Mouse (Mus musculus) cerebellum, adult 9-10 months (tissue): ENCODE results near the gene Gm30191.
A peak's percentile ranks its signal among the peaks of the same experiment; 100 is the strongest.

Source experiments
- DNase-seq: peaks from one replicate; pipeline ENCODE4 v3.0.0; 2022

The Gm30191 gene

GRCm38 (mm10) chr4:134246719-134247258 is at the start of gene Gm30191:
TSS of gene Gm30191 (plus strand) at chr4:134246935.
- DNase-seq, result peak; percentile 26

- no peak for DNase-seq
Measured at GRCm38 (mm10) chr4:134199371-134199770, 47.4 kb upstream of the Gm30191 start.

- DNase-seq, result no peak
Measured at GRCm38 (mm10) chr4:134202904-134203303, 43.8 kb upstream of the Gm30191 start, which contains the start of gene Gm7534. TSS of gene Gm7534 (minus strand) at chr4:134203004.

- DNase-seq, result no peak
Measured at GRCm38 (mm10) chr4:134203340-134203896, 43.3 kb upstream of the Gm30191 start.

GRCm38 (mm10) chr4:134206488-134207053 is 40.2 kb upstream of the Gm30191 start:
- no peak for DNase-seq

DNA sequence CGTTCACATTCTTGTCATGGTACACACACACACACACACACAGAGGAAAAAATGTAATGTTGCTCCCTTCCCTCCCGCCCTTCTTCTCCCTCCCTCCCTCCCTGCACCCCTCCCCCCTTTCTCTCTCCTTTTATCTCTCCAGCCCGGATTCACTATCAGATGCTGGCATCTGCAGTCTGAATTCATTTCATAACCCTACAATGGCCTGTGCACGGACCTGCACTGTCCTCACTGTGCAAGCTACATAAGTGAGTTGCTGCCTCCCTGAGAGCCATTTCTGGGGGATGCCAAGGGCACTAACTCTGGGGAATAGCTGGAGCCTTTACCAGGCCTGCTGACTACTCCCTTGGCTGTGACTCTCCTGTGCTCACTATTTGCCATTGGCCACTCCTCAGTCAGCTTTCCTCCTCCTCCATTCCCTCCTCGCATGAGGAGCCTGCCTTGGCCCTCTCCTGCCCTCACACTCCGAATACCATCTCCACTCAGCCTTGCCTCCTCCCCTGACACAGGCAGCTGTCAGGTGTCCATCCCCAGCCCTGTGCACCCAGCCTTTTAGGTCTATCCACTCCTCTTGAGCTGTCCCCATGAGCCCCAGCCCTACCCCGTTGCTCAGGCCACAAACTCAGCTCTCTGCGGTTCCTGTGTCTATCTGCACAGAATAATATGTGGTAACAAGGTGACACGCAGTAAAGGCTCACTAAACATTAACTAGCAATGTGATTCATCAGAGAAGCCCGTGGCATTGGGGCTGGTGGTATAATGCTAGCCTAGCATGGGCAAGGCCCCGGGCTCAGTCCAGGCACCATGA is 23.7 kb upstream of the Gm30191 start:
- DNase-seq, result no peak

DNA sequence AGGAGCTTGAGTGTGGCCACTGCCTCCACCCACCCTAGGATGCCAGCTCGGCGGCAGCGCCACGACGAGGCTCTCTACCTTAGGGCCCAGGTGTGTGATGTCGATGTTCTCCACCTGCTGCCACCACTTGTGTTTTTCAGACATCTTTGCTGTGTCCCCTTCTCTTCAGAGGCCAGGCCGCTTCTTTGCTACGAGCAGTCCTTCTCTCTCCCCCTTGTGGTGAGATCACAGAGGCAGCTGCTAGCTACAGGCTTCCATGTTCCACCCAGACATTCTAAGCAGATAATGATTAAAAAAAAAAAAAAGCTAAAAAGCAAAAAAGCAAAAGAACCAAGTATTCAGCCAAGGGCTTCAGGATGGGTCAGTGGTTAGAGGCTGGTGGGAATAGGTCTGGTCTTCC is 19.5 kb upstream of the Gm30191 start, which contains the start of gene Catsper4:
Gene Catsper4, minus strand, starts transcription at position 190 of the 400 bp plus-strand sequence.
- no peak for DNase-seq

DNA sequence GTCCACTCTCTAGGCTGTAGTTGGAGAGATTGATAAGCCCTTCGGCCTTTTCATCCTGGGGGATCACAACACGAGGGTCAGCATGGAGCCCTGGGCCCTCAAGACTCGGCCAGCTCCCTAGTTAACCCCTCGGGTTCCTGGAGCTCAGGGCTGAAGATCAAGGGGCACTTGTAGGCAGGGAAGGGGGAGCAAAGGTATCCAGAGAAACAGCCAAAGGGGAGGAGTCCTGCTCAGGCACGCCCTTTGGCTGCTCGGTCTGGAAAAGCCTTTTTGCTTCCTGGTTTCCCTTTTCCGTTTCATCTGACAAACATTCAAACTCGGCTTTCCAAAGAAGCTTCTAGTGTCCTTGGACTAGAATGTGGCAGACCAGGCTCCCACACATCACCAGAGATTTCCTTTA is 16.3 kb upstream of the Gm30191 start:
- DNase-seq, result no peak

- DNase-seq, result no peak
Measured at GRCm38 (mm10) chr4:134234876-134235275, 11.9 kb upstream of the Gm30191 start.

- peak; percentile 14 for DNase-seq
Measured at GRCm38 (mm10) chr4:134237582-134238278, 9.0 kb upstream of the Gm30191 start.

DNA sequence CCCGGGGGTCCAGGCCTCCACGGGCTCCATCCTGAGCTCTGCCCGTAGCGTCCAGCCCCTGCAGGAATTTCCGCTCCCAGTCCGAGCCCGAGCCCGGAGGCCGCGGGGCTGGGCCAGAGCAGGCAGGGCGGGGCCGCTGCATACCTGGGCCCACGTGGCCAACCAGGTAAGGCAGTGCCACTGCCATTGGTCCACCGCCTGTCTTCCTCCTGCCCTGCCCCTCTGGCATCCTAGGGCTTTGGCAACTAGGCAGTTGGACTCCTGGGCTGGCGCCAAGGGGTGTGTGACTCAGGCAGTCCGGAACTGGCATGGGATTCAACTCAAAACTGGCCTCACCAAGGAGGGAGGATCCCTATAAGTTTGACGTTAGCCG is 8.5 kb upstream of the Gm30191 start, which contains the start of gene Cnksr1:
Gene Cnksr1, minus strand, starts transcription at position 121 of the 373 bp plus-strand sequence.
- peak; percentile 68 for DNase-seq

DNA sequence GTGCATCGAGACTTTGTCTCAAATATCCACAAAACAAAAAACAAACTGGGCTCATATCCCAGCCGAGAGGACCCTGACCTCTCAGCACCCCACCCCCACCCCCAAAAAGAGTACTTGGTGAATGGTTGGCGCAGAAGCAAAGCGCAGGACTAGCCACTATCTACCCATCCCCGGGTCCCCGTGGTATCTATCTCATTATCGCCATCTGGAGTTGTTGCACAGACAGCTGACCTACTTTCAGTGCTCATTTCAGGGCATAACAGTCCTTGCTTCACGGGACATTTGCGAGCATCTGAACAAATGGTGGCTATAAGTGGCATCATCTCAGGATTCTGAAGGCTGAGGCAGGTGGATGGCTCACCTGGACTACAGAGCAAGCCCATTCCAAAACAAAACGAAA is 8.0 kb upstream of the Gm30191 start:
- DNase-seq, result peak; percentile 36

GRCm38 (mm10) chr4:134243516-134244250 is 3.1 kb upstream of the Gm30191 start, which contains the start of gene E130218I03Rik:
TSS of gene E130218I03Rik (plus strand) at chr4:134243662.
- peak; percentile 16 for DNase-seq

- DNase-seq, result peak; percentile 95
Measured at GRCm38 (mm10) chr4:134245148-134245843, 1.4 kb upstream of the Gm30191 start, which contains the start of gene Zfp593. TSS of gene Zfp593 (minus strand) at chr4:134245592.

GRCm38 (mm10) chr4:134246256-134246655 is 479 bp upstream of the Gm30191 start:
- peak; percentile 37 for DNase-seq

- peak; percentile 38 for DNase-seq
Measured at GRCm38 (mm10) chr4:134249651-134250050, 2.9 kb downstream of the Gm30191 start.

DNA sequence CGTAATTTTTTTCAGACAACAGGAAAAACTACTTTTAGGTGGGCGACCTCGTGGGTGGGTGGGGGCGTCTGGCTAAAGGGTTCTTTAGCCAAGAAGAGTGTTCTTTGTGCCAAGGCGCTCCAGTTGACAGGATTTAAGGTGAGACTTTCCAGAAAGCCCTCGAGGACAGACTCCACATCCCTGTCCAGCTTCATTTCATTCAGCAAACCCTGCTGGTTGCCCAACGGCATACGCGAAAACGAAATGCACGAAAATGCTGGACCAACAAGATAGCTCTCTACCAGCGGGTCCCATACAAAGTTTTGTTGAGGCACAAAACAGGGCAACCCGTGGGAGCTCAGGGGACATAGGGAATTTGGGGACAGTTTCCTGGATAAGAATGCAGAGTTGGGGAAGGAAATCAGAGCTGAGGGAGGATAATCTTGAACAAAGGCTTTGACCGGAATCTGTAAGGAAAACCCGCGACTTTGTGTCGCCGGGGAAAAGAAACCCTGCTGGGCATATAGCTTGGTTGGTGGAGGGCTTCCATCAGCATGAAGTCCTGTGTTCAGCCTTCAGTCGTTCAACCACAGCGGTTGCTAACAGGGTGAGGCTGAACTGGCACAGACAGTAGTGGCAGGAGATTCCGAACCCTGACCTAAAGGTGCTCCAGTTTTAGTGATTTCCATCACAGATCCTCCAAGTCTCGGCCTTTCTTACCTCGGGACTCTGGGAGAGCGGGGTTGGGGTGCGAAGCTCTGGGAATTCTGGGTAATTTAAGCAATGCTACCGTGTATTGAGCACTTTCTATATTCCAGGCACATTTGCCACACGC is 3.6 kb downstream of the Gm30191 start:
- no peak for DNase-seq

- no peak for DNase-seq
Measured at GRCm38 (mm10) chr4:134250930-134251240, 4.2 kb downstream of the Gm30191 start.

- no peak for DNase-seq
Measured at GRCm38 (mm10) chr4:134251241-134252130, 4.8 kb downstream of the Gm30191 start.
